Mouse (Mus musculus) kidney, postnatal 0 days (tissue): ENCODE results near the gene B3galt4. TPM values are rescaled to one million over a fixed set of nuclear protein-coding genes. Genes with fewer than 3 reads are reported as not detected.

ENCODE experiments used
- ATAC-seq: fragments of 200-750 bp; cut with Nextera tagmentation; replicated peaks from 2 replicates; pipeline ENCODE4 v1.8.0; 2017; ENCODE audit warnings: low read depth, moderate number of reproducible peaks, moderate TSS enrichment, moderate library complexity; ENCODE audit not compliant: low FRiP score
- DNase-seq: peaks from one replicate; pipeline ENCODE4 v3.0.0-alpha.2; 2016; ENCODE audit warnings: low spot score
- H3K27ac ChIP-seq: fragments of 300-500 bp; sonication (generic); 2 replicates; pipeline ENCODE4 v1.5.1; 2014; ENCODE audit warnings: mild to moderate bottlenecking
- H3K27me3 ChIP-seq: fragments of 300-500 bp; sonication (generic); 2 replicates; pipeline ENCODE4 v1.6.1; 2014; ENCODE audit warnings: low read length, mixed read lengths; ENCODE audit not compliant: insufficient read depth
- H3K36me3 ChIP-seq: fragments of 300-500 bp; sonication (generic); 2 replicates; pipeline ENCODE4 v1.6.1; 2014; ENCODE audit warnings: low read length, mixed read lengths; ENCODE audit not compliant: insufficient read depth
- H3K4me1 ChIP-seq: fragments of 300-500 bp; sonication (generic); replicated peaks from 2 replicates; pipeline ENCODE4 v1.6.1; 2014; ENCODE audit warnings: antibody characterized with exemption, low read length, mixed read lengths; ENCODE audit not compliant: insufficient read depth
- H3K4me2 ChIP-seq: fragments of 300-500 bp; sonication (generic); 2 replicates; pipeline ENCODE4 v1.6.1; 2014; ENCODE audit warnings: mild to moderate bottlenecking, low read length, moderate library complexity, mixed read lengths
- H3K4me3 ChIP-seq: fragments of 300-500 bp; sonication (generic); replicated peaks from 2 replicates; pipeline ENCODE4 v1.5.1; 2014; ENCODE audit warnings: low read depth, low read length
- H3K9ac ChIP-seq: fragments of 300-500 bp; sonication (generic); 2 replicates; pipeline ENCODE4 v1.6.1; 2014; ENCODE audit warnings: low read depth, low read length
- H3K9me3 ChIP-seq: fragments of 300-500 bp; sonication (generic); replicated peaks from 2 replicates; pipeline ENCODE4 v1.6.1; 2016; ENCODE audit warnings: low read length, inconsistent platforms, mixed read lengths
- CTCF ChIP-seq: IDR thresholded peaks from 2 replicates; pipeline ENCODE4 v1.5.1; 2016; ENCODE audit warnings: antibody characterized with exemption, low read depth, mild to moderate bottlenecking, moderate library complexity
- WGBS: fragments of 180-500 bp; shearing (Covaris S2); extraction: QIAGEN DNeasy Blood & Tissue Kit; methylation state at CpG from one replicate; pipeline ENCODE4 v1.1.7; 2014; 5-methylcytosine and 5-hydroxymethylcytosine counted together
- polyA plus RNA-seq: library from polyadenylated mRNA; unstranded; fragments of >200 nt; fragmentation: Nextera tagmentation; extraction: Ambion mirVana; gene quantifications from 2 replicates; pipeline ENCODE4 v1.2.1, GENCODE M21; 2015

Gene B3galt4
- polyA plus RNA-seq, 1 experiment from 2014 or later: 6.7 TPM

DNA sequence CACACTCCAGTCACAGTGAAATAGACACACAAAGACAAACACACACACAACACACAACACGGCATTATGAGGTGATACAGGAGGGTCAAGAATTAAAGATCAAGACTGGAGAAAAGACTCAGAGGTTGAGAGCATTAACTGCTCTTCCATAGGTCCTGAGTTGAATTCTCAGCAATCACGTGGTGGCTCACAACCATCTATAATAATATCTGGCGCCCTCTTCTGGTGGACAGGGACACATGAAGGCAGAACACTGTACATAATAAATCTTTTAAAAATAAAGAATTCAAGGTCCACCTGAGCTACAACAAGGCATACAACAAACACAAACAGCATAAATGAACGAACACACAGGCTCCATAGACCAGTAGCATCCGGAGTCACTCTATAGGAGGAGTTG lies 17.6 kb upstream of the B3galt4 start:
- H3K4me2 ChIP-seq: no peak overlapping the region
- H3K4me3 ChIP-seq: no peak overlapping the region
- no peak overlapping the region for H3K27ac ChIP-seq
- ATAC-seq (peak; percentile 55), DNase-seq (peak; percentile 74)
- H3K27me3 ChIP-seq: no peaks in the 10 kb centered on the region
- H3K36me3 ChIP-seq: peaks cover 9% of the 10 kb centered on the region; the same call in 1 of the 2 replicates
- no peaks in the 10 kb centered on the region for H3K4me1 ChIP-seq
- TF ChIP-seq CTCF: peak; percentile 56; the same call in 1 of the 2 replicates
- 32% methylated on average over 5 of the region's 5 CpGs for WGBS
- H3K9me3 ChIP-seq: no peaks in the 10 kb centered on the region
- no peak overlapping the region for H3K9ac ChIP-seq

DNA sequence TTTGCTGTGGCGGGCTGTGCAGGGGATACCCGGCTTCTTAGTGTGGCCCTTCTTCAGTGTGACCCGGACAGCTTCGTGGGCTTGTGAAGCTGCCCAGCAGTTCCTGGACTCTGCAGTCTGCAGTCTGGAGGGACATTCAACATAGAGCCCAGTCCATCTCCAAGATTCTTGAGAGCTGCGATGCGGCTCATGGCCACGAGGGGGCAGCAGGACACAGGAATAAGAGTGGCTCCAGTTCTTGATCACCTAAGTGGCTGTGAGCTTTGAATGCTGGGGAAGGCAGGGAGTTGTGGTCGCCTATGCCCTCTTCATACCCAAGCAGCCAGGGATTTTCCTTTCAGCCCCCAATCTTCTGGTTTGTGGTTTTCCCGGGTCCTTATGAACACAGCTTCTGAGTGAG lies 17.2 kb upstream of the B3galt4 start:
- TF ChIP-seq CTCF: peak; percentile 93
- no peaks in the 10 kb centered on the region for H3K4me1 ChIP-seq
- H3K4me3 ChIP-seq: no peak overlapping the region
- H3K9ac ChIP-seq: no peak overlapping the region
- no peak overlapping the region for H3K4me2 ChIP-seq
- WGBS: 3% methylated on average over 9 of the region's 9 CpGs
- ATAC-seq (peak; percentile 56), DNase-seq (peak; percentile 83)
- H3K9me3 ChIP-seq: no peaks in the 10 kb centered on the region
- no peaks in the 10 kb centered on the region for H3K27me3 ChIP-seq
- no peak overlapping the region for H3K27ac ChIP-seq
- H3K36me3 ChIP-seq: peaks cover 9% of the 10 kb centered on the region; the same call in 1 of the 2 replicates

DNA sequence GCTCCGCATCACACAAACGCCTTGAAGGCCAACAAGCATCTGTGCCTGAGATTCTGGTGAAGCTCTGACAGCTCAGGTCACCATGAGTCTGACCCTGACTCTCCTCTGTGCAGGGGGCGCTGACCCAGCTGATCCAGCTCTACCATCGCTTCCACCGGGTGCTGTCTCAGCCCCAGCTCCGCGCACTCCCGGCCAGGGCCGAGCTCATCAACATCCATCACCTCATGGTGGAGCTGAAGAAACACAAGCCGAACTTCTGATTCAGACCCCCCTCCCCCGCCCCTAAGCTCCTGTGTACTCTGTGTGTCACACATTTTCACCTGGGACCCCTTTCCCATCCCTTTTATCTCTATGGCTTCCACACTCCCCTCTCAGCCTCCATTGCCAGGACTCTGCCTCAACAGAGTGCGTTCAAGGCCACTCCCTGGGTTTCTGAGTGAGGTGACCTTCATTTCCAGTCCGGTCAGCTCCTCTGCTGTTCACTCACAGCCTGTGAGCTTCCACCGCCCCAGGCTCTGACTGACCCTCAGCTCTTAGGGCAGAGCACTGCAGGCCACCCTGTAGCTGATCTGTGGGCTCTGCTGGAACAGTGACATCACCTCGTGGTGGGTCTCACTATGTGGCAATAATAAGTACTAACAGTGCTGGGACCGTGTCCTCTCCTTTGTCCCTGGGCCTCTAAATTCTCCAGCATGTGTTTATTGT lies 14.7 kb upstream of the B3galt4 start:
- no peak for ATAC-seq
- TF ChIP-seq CTCF: no peak
- no peaks in the 10 kb centered on the region for H3K27me3 ChIP-seq
- no peak overlapping the region for H3K9ac ChIP-seq
- H3K4me3 ChIP-seq: no peak overlapping the region
- H3K4me2 ChIP-seq: no peak overlapping the region
- peaks cover 28% of the 10 kb centered on the region for H3K36me3 ChIP-seq
- no peak overlapping the region for H3K27ac ChIP-seq
- H3K9me3 ChIP-seq: no peaks in the 10 kb centered on the region
- no peaks in the 10 kb centered on the region for H3K4me1 ChIP-seq
- WGBS: 85% methylated on average over 16 of the region's 16 CpGs
- DNase-seq: no peak

DNA sequence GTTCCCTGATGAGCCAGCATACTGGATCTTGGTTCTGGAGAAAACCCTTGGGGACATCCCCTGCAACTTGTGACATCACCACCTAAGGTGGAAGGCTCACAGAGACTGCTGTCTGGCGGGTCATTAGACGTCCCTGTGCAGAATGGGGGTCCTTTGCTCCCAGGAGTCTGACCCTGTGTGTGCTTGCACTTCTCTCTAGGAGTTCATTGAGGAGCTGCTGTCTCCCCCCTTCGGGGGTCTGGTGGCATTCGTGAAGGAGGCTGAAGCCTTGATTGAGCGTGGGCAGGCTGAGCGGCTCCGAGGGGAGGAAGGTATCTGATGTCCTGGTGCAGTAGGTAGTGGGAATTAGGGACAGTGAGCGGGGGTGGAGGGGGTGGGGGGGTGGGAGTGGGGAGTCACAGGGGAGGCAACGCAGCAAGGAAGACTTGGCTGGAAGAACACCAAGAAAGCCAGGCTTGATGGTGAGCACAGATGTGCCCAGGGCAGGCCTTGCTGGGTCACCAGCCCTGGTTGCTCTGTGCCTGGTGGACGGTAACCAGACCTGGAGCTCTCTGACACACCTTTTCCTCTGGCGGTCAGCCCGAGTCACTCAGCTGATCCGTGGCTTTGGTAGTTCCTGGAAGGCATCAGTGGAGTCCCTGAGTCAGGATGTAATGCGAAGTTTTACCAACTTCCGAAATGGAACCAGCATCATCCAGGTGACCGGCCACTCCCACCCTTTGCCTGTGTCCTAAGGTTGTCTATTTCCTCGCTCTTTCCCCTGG lies 14.0 kb upstream of the B3galt4 start:
- 81% methylated on average over 17 of the region's 17 CpGs for WGBS
- Histone ChIP-seq H3K4me3 (no peak overlapping the region), H3K27me3 (no peaks in the 10 kb centered on the region), H3K36me3 (peaks cover 31% of the 10 kb centered on the region), H3K9me3 (no peaks in the 10 kb centered on the region), H3K4me2 (no peak overlapping the region), H3K4me1 (no peaks in the 10 kb centered on the region), H3K27ac (no peak overlapping the region), H3K9ac (no peak overlapping the region)
- DNase-seq (no peak), ATAC-seq (no peak)
- no peak for TF ChIP-seq CTCF

DNA sequence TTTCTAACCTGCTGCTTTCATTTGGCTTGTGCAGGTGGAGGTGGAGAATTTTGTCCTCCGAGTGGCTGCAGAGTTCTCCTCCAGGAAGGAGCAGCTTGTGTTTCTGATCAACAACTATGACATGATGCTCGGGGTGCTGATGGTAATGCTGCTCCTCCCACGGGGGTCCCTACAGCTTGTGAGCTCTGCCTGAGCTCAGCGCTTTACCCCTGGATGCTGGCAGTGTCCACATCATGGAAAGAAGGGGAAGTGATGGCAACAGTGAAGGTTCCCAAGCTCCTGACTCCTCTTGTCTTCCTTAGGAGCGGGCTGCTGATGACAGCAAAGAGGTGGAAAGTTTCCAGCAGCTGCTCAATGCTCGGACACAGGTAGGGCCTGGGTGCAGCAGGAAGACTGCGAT lies 11.6 kb upstream of the B3galt4 start:
- no peaks in the 10 kb centered on the region for H3K27me3 ChIP-seq
- ATAC-seq: no peak
- no peak overlapping the region for H3K4me3 ChIP-seq
- H3K4me2 ChIP-seq: no peak overlapping the region
- H3K36me3 ChIP-seq: peaks cover 50% of the 10 kb centered on the region
- DNase-seq: no peak
- no peak for TF ChIP-seq CTCF
- H3K27ac ChIP-seq: no peak overlapping the region
- H3K4me1 ChIP-seq: no peaks in the 10 kb centered on the region
- H3K9ac ChIP-seq: no peak overlapping the region
- no peaks in the 10 kb centered on the region for H3K9me3 ChIP-seq
- 92% methylated on average over 7 of the region's 7 CpGs for WGBS

DNA sequence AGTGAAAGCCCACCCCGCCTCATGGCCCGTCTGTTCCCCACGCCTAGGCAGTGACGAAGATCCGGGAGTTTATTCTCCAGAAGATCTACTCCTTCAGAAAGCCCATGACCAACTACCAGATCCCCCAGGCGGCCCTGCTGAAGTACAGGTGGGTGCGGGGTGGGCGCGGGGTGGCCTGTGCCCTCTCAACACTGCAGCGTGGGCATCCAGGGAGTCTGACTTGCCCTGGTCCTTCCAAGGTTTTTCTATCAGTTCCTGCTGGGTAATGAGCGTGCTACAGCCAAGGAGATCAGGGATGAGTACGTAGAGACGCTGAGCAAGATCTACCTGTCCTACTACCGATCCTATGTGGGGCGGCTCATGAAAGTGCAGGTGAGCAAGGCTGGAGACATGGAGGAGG lies 8.7 kb upstream of the B3galt4 start:
- no peak for DNase-seq

More for the DNA sequence above, 8.7 kb upstream of the B3galt4 start:
- Histone ChIP-seq H3K4me1 (no peaks in the 10 kb centered on the region), H3K4me3 (no peak overlapping the region), H3K27ac (no peak overlapping the region), H3K4me2 (no peak overlapping the region), H3K9ac (no peak overlapping the region), H3K36me3 (peaks cover 41% of the 10 kb centered on the region), H3K9me3 (no peaks in the 10 kb centered on the region), H3K27me3 (no peaks in the 10 kb centered on the region)
- 94% methylated on average over 15 of the region's 15 CpGs for WGBS
- TF ChIP-seq CTCF: no peak
- ATAC-seq: no peak
